Comparison of ENCODE assay signal across 9 mouse cellular contexts in genomic region chr19:44299078-44299477, GRCm38 (mm10). TPM values are rescaled to one million over a fixed set of nuclear protein-coding genes. Genes with fewer than 3 reads are reported as not detected.
DNase-seq lines count a peak whose midpoint lies in the region; ATAC-seq and TF ChIP-seq lines count a peak whose summit lies in the region.
"Had no signal": no experiment of that assay in that cellular context is flagged by ENCODE, and none has a peak within 500 bp of the region (broad histone marks: within the 10 kb centered on the region; RNA-seq: fewer than 3 reads in every experiment).

No protein-coding gene starts in this region.

- no peak for DNase-seq in heart, postnatal 36 days
- no peak for DNase-seq in MEL (ENCODE audit: low read depth, low spot score)
- no peak for DNase-seq in midbrain, embryonic 10.5 days (ENCODE audit: low spot score)
- DNase-seq in adrenal gland, adult 8-10 months = no peak
- no peak for DNase-seq in cerebellum, postnatal 25 days
- DNase-seq: heart, adult 18-20 months had no signal

- peak overlapping the region; percentile 89 for H3K4me3 ChIP-seq in heart, embryonic 13.5 days
- H3K4me3 ChIP-seq in MEL (ENCODE audit: control insufficient read depth in 1 of 2, insufficient read depth in 1 of 2, low read depth in 2 of 2, low read length in 2 of 2) = peak overlapping the region; percentile 16 to 80; a peak in 2 of 4 replicates
- H3K4me3 ChIP-seq in hindbrain, embryonic 12.5 days = peak overlapping the region; percentile 89
- H3K4me3 ChIP-seq in midbrain, embryonic 10.5 days = peak overlapping the region; percentile 86

- no peak for TF ChIP-seq POLR2A in MEL (IDR thresholded peaks at IDR 0.05; ENCODE audit: control insufficient read depth in 1 of 2, insufficient read depth in 1 of 2, low read depth in 1 of 2, low read length in 2 of 2, poor library complexity in 1 of 2)

- TF ChIP-seq RAD21 in MEL (IDR thresholded peaks at IDR 0.05; ENCODE audit: low read depth, low read length) = no peak

- H3K79me2 ChIP-seq in MEL (ENCODE audit: control insufficient read depth, insufficient read depth, low read length, poor library complexity) = peaks cover 58% of the 10 kb centered on the region

- no peak overlapping the region for H3K27ac ChIP-seq in heart, embryonic 13.5 days (replicated peaks)
- peak overlapping the region; percentile 13 for H3K27ac ChIP-seq in MEL (ENCODE audit: control insufficient read depth, low read depth, low read length)
- no peak overlapping the region for H3K27ac ChIP-seq in hindbrain, embryonic 12.5 days
- H3K27ac ChIP-seq in midbrain, embryonic 10.5 days (replicated peaks) = no peak overlapping the region

- no peaks in the 10 kb centered on the region for H3K27me3 ChIP-seq in heart, embryonic 13.5 days (replicated peaks)
- H3K27me3 ChIP-seq in MEL (ENCODE audit: control insufficient read depth in 1 of 2, insufficient read depth in 2 of 2, low read length in 2 of 2) = no peaks in the 10 kb centered on the region
- H3K27me3 ChIP-seq in hindbrain, embryonic 12.5 days = no peaks in the 10 kb centered on the region
- no peaks in the 10 kb centered on the region for H3K27me3 ChIP-seq in midbrain, embryonic 10.5 days (ENCODE audit: low read depth, poor library complexity, severe bottlenecking)

- ATAC-seq in heart, embryonic 13.5 days (ENCODE audit: extremely low read depth, insufficient number of reproducible peaks, low FRiP score, low TSS enrichment) = no peak
- ATAC-seq in hindbrain, embryonic 12.5 days (ENCODE audit: low FRiP score) = no peak
- ATAC-seq in activated CD4-positive, CD25-positive, alpha-beta regulatory T cell, adult 4 months = no peak

- peaks cover 91% of the 10 kb centered on the region for H3K36me3 ChIP-seq in heart, embryonic 13.5 days
- peaks cover 56 to 65% of the 10 kb centered on the region in 2 experiments for H3K36me3 ChIP-seq in MEL (ENCODE audit: control insufficient read depth in 1 of 2, insufficient read depth in 2 of 2, low read length in 2 of 2)
- peaks cover 89% of the 10 kb centered on the region for H3K36me3 ChIP-seq in hindbrain, embryonic 12.5 days
- H3K36me3 ChIP-seq in midbrain, embryonic 10.5 days = peaks cover 93% of the 10 kb centered on the region

- H3K9me3 ChIP-seq in heart, embryonic 13.5 days = no peaks in the 10 kb centered on the region
- no peaks in the 10 kb centered on the region for H3K9me3 ChIP-seq in MEL (replicated peaks; ENCODE audit: insufficient read depth, low read length)
- no peaks in the 10 kb centered on the region for H3K9me3 ChIP-seq in hindbrain, embryonic 12.5 days (replicated peaks)
- H3K9me3 ChIP-seq in midbrain, embryonic 10.5 days (replicated peaks) = no peaks in the 10 kb centered on the region

- TF ChIP-seq EP300 in MEL (IDR thresholded peaks at IDR 0.05; ENCODE audit: low read depth in 1 of 2, low read length in 2 of 2) = no peak

- no peak for TF ChIP-seq CTCF in MEL (IDR thresholded peaks at IDR 0.05 in 2 of 3, conservative IDR thresholded peaks at IDR 0.05 in 1 of 3; ENCODE audit: control insufficient read depth in 1 of 3, insufficient read depth in 1 of 3, low read depth in 2 of 3, low read length in 3 of 3, poor library complexity in 1 of 3, severe bottlenecking in 1 of 3)

- intact Hi-C loops in heart, postnatal 36 days (cut with DNase I) = loop anchor here (10.0 kb wide), 1 partner anchor 134 kb away; no protein-coding TSS in a partner anchor

- H3K4me1 ChIP-seq in heart, embryonic 13.5 days = peaks cover 83% of the 10 kb centered on the region
- peaks cover 4 to 63% of the 10 kb centered on the region in 2 experiments for H3K4me1 ChIP-seq in MEL (ENCODE audit: control insufficient read depth in 1 of 2, insufficient read depth in 2 of 2, low read length in 2 of 2)
- H3K4me1 ChIP-seq in hindbrain, embryonic 12.5 days = peaks cover 65% of the 10 kb centered on the region
- peaks cover 62% of the 10 kb centered on the region for H3K4me1 ChIP-seq in midbrain, embryonic 10.5 days

- H3K9ac ChIP-seq in heart, embryonic 13.5 days = peak overlapping the region; percentile 97
- peak overlapping the region; percentile 39 for H3K9ac ChIP-seq in MEL (ENCODE audit: control insufficient read depth, low read depth, low read length, poor library complexity, severe bottlenecking)
- H3K9ac ChIP-seq in hindbrain, embryonic 12.5 days = peak overlapping the region; percentile 99

- 88% methylated on average over 9 of the region's 9 CpGs for WGBS in heart, embryonic 13.5 days
- 87% methylated on average over 9 of the region's 9 CpGs for WGBS in hindbrain, embryonic 12.5 days
- 93% methylated on average over 9 of the region's 9 CpGs for WGBS in midbrain, embryonic 10.5 days

- H3K4me2 ChIP-seq in heart, embryonic 13.5 days = peak overlapping the region; percentile 92
- peak overlapping the region; percentile 91 for H3K4me2 ChIP-seq in hindbrain, embryonic 12.5 days (replicated peaks)

TF ChIP-seq in MEL, 35 proteins besides CTCF, POLR2A, EP300 and RAD21:
- TF ChIP-seq CHD1 (IDR thresholded peaks at IDR 0.05; ENCODE audit: low read depth, low read length) (0 out of 2 replicates have a peak, but pooled peaks have one; percentile 15), UBTF (IDR thresholded peaks at IDR 0.05; ENCODE audit: borderline replicate concordance, insufficient read depth, low read depth, low read length) (no peak), ZNF384 (IDR thresholded peaks at IDR 0.05; ENCODE audit: low read depth, low read length) (no peak), GATA1 (IDR thresholded peaks at IDR 0.05; ENCODE audit: low read depth, low read length) (no peak), TAL1 (IDR thresholded peaks at IDR 0.05; ENCODE audit: low read length) (no peak), CHD2 (IDR thresholded peaks at IDR 0.05; ENCODE audit: low read length) (no peak), JUND (IDR thresholded peaks at IDR 0.05; ENCODE audit: low read depth, low read length) (no peak), ZC3H11A (IDR thresholded peaks at IDR 0.05; ENCODE audit: low read depth, low read length) (no peak), ZKSCAN1 (IDR thresholded peaks at IDR 0.05; ENCODE audit: low read depth, low read length) (no peak), SIN3A (IDR thresholded peaks at IDR 0.05; ENCODE audit: low read length) (no peak), ETS1 (IDR thresholded peaks at IDR 0.05; ENCODE audit: low read depth, low read length) (no peak), SMC3 (IDR thresholded peaks at IDR 0.05; ENCODE audit: low read depth, low read length) (no peak), MXI1 (IDR thresholded peaks at IDR 0.05; ENCODE audit: low read depth, low read length) (peak; percentile 58; the same call in 1 of the 2 replicates), NELFE (IDR thresholded peaks at IDR 0.05; ENCODE audit: low read depth, low read length) (no peak)

RNA-seq across cellular contexts. Expression of gene Scd2, which starts 5.6 kb away (rescaled TPM):
- 124 and 130 TPM in 2 replicates for polyA plus RNA-seq in heart, embryonic 13.5 days (2015; fragmentation: Nextera tagmentation; extraction: Ambion mirVana)
- 10 to 100 TPM; 10.7 to 13.0 TPM for total RNA-seq in heart, postnatal 36 days (2021)
- 392 and 554 TPM in 2 replicates for total RNA-seq in MEL (2012; rRNA removed)
- polyA plus RNA-seq in MEL (2012; ENCODE audit: insufficient read depth in 1 of 2, insufficient read length in 2 of 2, low read depth in 1 of 2, low replicate concordance in 2 of 2, missing spikeins in 1 of 2) = 100 to 1,000 TPM in 1 of 2 experiments, 10 to 100 TPM in 1; 47.4 to 593 TPM
- polyA plus RNA-seq in hindbrain, embryonic 12.5 days (2016; fragmentation: Nextera tagmentation; extraction: Ambion mirVana) = 404 and 420 TPM in 2 replicates
- 326 and 382 TPM in 2 replicates for polyA plus RNA-seq in midbrain, embryonic 10.5 days (2016; fragmentation: Nextera tagmentation; extraction: Ambion mirVana)
- 10 to 100 TPM; 37.3 to 47.1 TPM for polyA plus RNA-seq in activated CD4-positive, CD25-positive, alpha-beta regulatory T cell, adult 4 months (2017; shearing (Covaris generic))
- total RNA-seq in adrenal gland, adult 8-10 months (2022) = 1,000 to 10,000 TPM in 3 of 4 experiments, 100 to 1,000 TPM in 1; 965 to 1,225 (median 1,109) TPM

RNA-seq across cellular contexts. Expression of gene Scd4, which starts 33.8 kb away (rescaled TPM):
- polyA plus RNA-seq in heart, embryonic 13.5 days (2015; fragmentation: Nextera tagmentation; extraction: Ambion mirVana) = 0.49 and 0.69 TPM in 2 replicates
- total RNA-seq in heart, postnatal 36 days (2021) = 10 to 100 TPM in 1 of 2 experiments, 1 to 10 TPM in 1; 8.2 to 15.2 TPM
- 0.16 and 0.31 TPM in 2 replicates for total RNA-seq in MEL (2012; rRNA removed)
- under 1 TPM in 1 of 2 experiments, not detected in 1; 0.36 TPM for polyA plus RNA-seq in MEL (2012; ENCODE audit: insufficient read depth in 1 of 2, insufficient read length in 2 of 2, low read depth in 1 of 2, low replicate concordance in 2 of 2, missing spikeins in 1 of 2)
- polyA plus RNA-seq in hindbrain, embryonic 12.5 days (2016; fragmentation: Nextera tagmentation; extraction: Ambion mirVana) = 0.07 and 0.10 TPM in 2 replicates
- polyA plus RNA-seq in midbrain, embryonic 10.5 days (2016; fragmentation: Nextera tagmentation; extraction: Ambion mirVana) = 0.06 TPM in 1 of 2 replicates, not detected in the other
- polyA plus RNA-seq in activated CD4-positive, CD25-positive, alpha-beta regulatory T cell, adult 4 months (2017; shearing (Covaris generic)) = under 1 TPM; 0.60 to 0.69 TPM
- 1 to 10 TPM; 4.5 to 7.6 (median 6.6) TPM for total RNA-seq in adrenal gland, adult 8-10 months (2022)

Comparison
In these comparisons a context has a peak if more than half of its experiments do, and no peak if none do; other contexts are left out.
1. H3K9ac ChIP-seq: peak in every context shown above with its lines; median percentile 99 in hindbrain, embryonic 12.5 days; 97 in heart, embryonic 13.5 days; 39 in MEL.